ENCODE assay signal across 9 mouse cellular contexts in genomic region chr17:81419802-81420459, GRCm38 (mm10). TPM values are rescaled to one million over a fixed set of nuclear protein-coding genes. Genes with fewer than 3 reads are reported as not detected.
DNase-seq lines count a peak whose midpoint lies in the region; ATAC-seq and TF ChIP-seq lines count a peak whose summit lies in the region.
"Had no signal": no experiment of that assay in that cellular context is flagged by ENCODE, and none has a peak within 500 bp of the region (broad histone marks: within the 10 kb centered on the region; RNA-seq: fewer than 3 reads in every experiment).

No protein-coding gene starts in this region.

- no peak overlapping the region for H3K4me3 ChIP-seq in cerebellum, adult 2 months (replicated peaks; ENCODE audit: insufficient read depth, low read depth, low read length)
- no peak overlapping the region for H3K4me3 ChIP-seq in cortical plate, adult 2 months (ENCODE audit: insufficient read depth, low read length)
- H3K4me3 ChIP-seq in hindbrain, embryonic 15.5 days, result no peak overlapping the region
- H3K4me3 ChIP-seq in midbrain, embryonic 10.5 days, result no peak overlapping the region

- H3K4me2 ChIP-seq in hindbrain, embryonic 15.5 days, result no peak overlapping the region

- peaks cover 7% of the 10 kb centered on the region; the same call in 1 of the 2 replicates for H3K4me1 ChIP-seq in cerebellum, adult 2 months (ENCODE audit: control insufficient read depth, insufficient read depth, low read length)
- H3K4me1 ChIP-seq in cortical plate, adult 2 months (ENCODE audit: control insufficient read depth, insufficient read depth, low read length), result peaks cover 1% of the 10 kb centered on the region
- peaks cover 21% of the 10 kb centered on the region for H3K4me1 ChIP-seq in hindbrain, embryonic 15.5 days (replicated peaks)
- peaks cover 16% of the 10 kb centered on the region for H3K4me1 ChIP-seq in midbrain, embryonic 10.5 days

- no peaks in the 10 kb centered on the region for H3K27me3 ChIP-seq in cerebellum, adult 2 months (ENCODE audit: control insufficient read depth, insufficient read depth, low read length)
- H3K27me3 ChIP-seq in hindbrain, embryonic 15.5 days, result no peaks in the 10 kb centered on the region
- H3K27me3 ChIP-seq in midbrain, embryonic 10.5 days (ENCODE audit: low read depth, poor library complexity, severe bottlenecking), result no peaks in the 10 kb centered on the region

- H3K9ac ChIP-seq in hindbrain, embryonic 15.5 days, result no peak overlapping the region

- no peak for TF ChIP-seq POLR2A in cerebellum, adult 2 months (IDR thresholded peaks at IDR 0.05; ENCODE audit: borderline replicate concordance, insufficient read depth, low read length)
- TF ChIP-seq POLR2A in cortical plate, adult 2 months (IDR thresholded peaks at IDR 0.05; ENCODE audit: extremely low read depth, insufficient read depth, low read length), result no peak

- ATAC-seq in hindbrain, embryonic 15.5 days (ENCODE audit: low FRiP score, low read depth), result peak; percentile 57; the same call in 1 of the 2 replicates
- ATAC-seq in inflammation-experienced regulatory T-cells, adult 6 months, result no peak

- H3K36me3 ChIP-seq in hindbrain, embryonic 15.5 days, result no peaks in the 10 kb centered on the region
- H3K36me3 ChIP-seq in midbrain, embryonic 10.5 days, result no peaks in the 10 kb centered on the region

- WGBS in cerebellum, adult 2 months, result 67% methylated on average over 10 of the region's 10 CpGs
- WGBS in hindbrain, embryonic 15.5 days, result 45% methylated on average over 10 of the region's 10 CpGs
- WGBS in midbrain, embryonic 10.5 days, result 56% methylated on average over 10 of the region's 10 CpGs

- peak; percentile 21 to 39 for DNase-seq in cerebellum, adult 2 months
- DNase-seq in cerebellum, postnatal 4 days (ENCODE audit: low spot score in 2 of 2), result no peak
- DNase-seq in midbrain, embryonic 10.5 days (ENCODE audit: low spot score), result peak; percentile 39
- DNase-seq in kidney, adult 11 months, result no peak
- DNase-seq in adrenal gland, postnatal 10 days, result no peak

- H3K27ac ChIP-seq in cerebellum, adult 2 months (ENCODE audit: insufficient read depth, low read length), result no peak overlapping the region
- H3K27ac ChIP-seq in cortical plate, adult 2 months (ENCODE audit: insufficient read depth, low read length), result peak overlapping the region; percentile 56
- H3K27ac ChIP-seq in hindbrain, embryonic 15.5 days (replicated peaks), result peak overlapping the region; percentile 52
- peak overlapping the region; percentile 65; the same call in 1 of the 2 replicates for H3K27ac ChIP-seq in midbrain, embryonic 10.5 days (replicated peaks)
- H3K27ac ChIP-seq: kidney, postnatal 0 days had no signal

- TF ChIP-seq CTCF in cerebellum, adult 2 months (IDR thresholded peaks at IDR 0.05; ENCODE audit: borderline replicate concordance, insufficient read depth, low read depth, low read length), result no peak
- no peak for TF ChIP-seq CTCF in cortical plate, adult 2 months (IDR thresholded peaks at IDR 0.05; ENCODE audit: extremely low read depth, insufficient read depth, low read length)

- H3K9me3 ChIP-seq in hindbrain, embryonic 15.5 days, result no peaks in the 10 kb centered on the region
- no peaks in the 10 kb centered on the region for H3K9me3 ChIP-seq in midbrain, embryonic 10.5 days (replicated peaks)

RNA-seq across cellular contexts. Expression of gene Gm11096, which starts 21.6 kb away (rescaled TPM):
- polyA plus RNA-seq in cerebellum, adult 2 months (2012; rRNA removed), result not detected in 2 replicates
- polyA plus RNA-seq in cortical plate, adult 2 months (2012; rRNA removed), result not detected in 2 replicates
- not detected in 2 replicates for polyA plus RNA-seq in hindbrain, embryonic 15.5 days (2015; fragmentation: Nextera tagmentation; extraction: Ambion mirVana)
- polyA plus RNA-seq in midbrain, embryonic 10.5 days (2016; fragmentation: Nextera tagmentation; extraction: Ambion mirVana), result not detected in 2 replicates
- not detected for total RNA-seq in adrenal gland, postnatal 10 days (2021)
- not detected for polyA plus RNA-seq in inflammation-experienced regulatory T-cells, adult 6 months (2017; shearing (Covaris generic))
- polyA plus RNA-seq: kidney, postnatal 0 days had no signal

Comparison
In these comparisons a context has a peak if more than half of its experiments do, and no peak if none do; other contexts are left out.
1. DNase-seq: peak in cerebellum, adult 2 months (2 of 2) and midbrain, embryonic 10.5 days (single experiment); none in cerebellum, postnatal 4 days (0 of 2), kidney, adult 11 months (single experiment) and adrenal gland, postnatal 10 days (single experiment).